Mouse (Mus musculus) stomach, embryonic 15.5 days (tissue): ENCODE data around the gene Cnn2. TPM values are rescaled to one million over a fixed set of nuclear protein-coding genes. Genes with fewer than 3 reads are reported as not detected.

ENCODE experiments used
- ATAC-seq: fragments of 200-750 bp; cut with Nextera tagmentation; 2 replicates; pipeline ENCODE4 v1.8.0; 2017; ENCODE audit warnings: low read depth, moderate number of reproducible peaks, moderate TSS enrichment; ENCODE audit not compliant: insufficient read depth, low FRiP score
- H3K27ac ChIP-seq: fragments of 300-500 bp; sonication (generic); 2 replicates; pipeline ENCODE4 v1.5.1; 2015; ENCODE audit warnings: mild to moderate bottlenecking, inconsistent platforms
- H3K27me3 ChIP-seq: fragments of 300-500 bp; sonication (generic); replicated peaks from 2 replicates; pipeline ENCODE4 v1.6.1; 2015; ENCODE audit warnings: inconsistent platforms
- H3K36me3 ChIP-seq: fragments of 300-500 bp; sonication (generic); 2 replicates; pipeline ENCODE4 v1.6.1; 2015; ENCODE audit warnings: inconsistent platforms
- H3K4me1 ChIP-seq: fragments of 300-500 bp; sonication (generic); 2 replicates; pipeline ENCODE4 v1.6.1; 2015; ENCODE audit warnings: inconsistent platforms
- H3K4me2 ChIP-seq: fragments of 300-500 bp; sonication (generic); 2 replicates; pipeline ENCODE4 v1.6.1; 2015; ENCODE audit warnings: mild to moderate bottlenecking, inconsistent platforms
- H3K4me3 ChIP-seq: fragments of 300-500 bp; sonication (generic); replicated peaks from 2 replicates; pipeline ENCODE4 v1.5.1; 2015; ENCODE audit warnings: inconsistent platforms
- H3K9ac ChIP-seq: fragments of 300-500 bp; sonication (generic); 2 replicates; pipeline ENCODE4 v1.6.1; 2015; ENCODE audit warnings: inconsistent platforms
- H3K9me3 ChIP-seq: fragments of 300-500 bp; sonication (generic); 2 replicates; pipeline ENCODE4 v1.6.1; 2016; ENCODE audit warnings: inconsistent platforms
- WGBS: fragments of 180-500 bp; shearing (Covaris S2); methylation state at CpG from one replicate; pipeline ENCODE4 v1.1.7; 2015; 5-methylcytosine and 5-hydroxymethylcytosine counted together
- polyA plus RNA-seq: library from polyadenylated mRNA; unstranded; fragments of >200 nt; fragmentation: Nextera tagmentation; extraction: Ambion mirVana; gene quantifications from 2 replicates; pipeline ENCODE4 v1.2.1, GENCODE M21; 2015

Gene Cnn2
- polyA plus RNA-seq, 1 experiment from 2014 or later, result 274 TPM

DNA sequence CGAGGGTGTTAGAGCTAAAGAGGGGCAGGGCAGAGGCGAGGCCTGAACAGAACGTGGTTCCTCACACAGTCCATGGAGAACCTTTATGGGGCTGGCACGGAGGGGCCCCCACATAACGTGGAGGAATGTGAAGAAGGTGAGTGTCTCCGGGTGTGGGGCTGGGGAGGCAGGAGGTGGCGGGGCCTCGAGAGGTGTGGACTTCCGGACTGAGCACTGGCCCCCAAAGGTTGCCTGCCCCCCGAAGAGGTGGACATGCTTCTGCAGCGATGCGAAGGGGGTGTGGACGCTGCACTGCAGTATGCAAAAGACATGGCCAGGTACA, 32.9 kb downstream of the Cnn2 start:
- no peak for ATAC-seq
- 82% methylated on average over 13 of the region's 13 CpGs for WGBS
- H3K4me1 ChIP-seq, result peaks cover 30% of the 10 kb centered on the region

DNA sequence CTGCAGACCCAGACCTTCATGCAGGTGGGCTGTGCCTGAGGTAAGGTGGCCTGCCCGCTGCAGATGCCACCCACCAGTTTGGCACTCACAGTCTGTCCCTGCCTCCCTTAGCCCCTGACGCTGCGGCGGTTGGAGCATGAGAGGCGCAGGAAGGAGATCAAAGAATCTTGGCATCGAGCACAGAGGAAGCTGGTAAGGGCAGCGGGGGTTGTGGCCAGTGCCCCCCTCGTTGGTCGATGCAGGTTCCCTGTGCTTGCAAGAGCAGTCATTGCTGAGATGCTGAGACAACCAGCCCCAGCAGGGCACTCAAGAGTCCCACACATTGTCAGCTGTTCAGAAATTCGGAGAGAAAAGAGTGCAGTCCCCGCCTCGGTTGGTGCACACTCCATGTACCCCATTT, 33.8 kb downstream of the Cnn2 start:
- Histone ChIP-seq H3K36me3 (no peaks in the 10 kb centered on the region), H3K27me3 (no peaks in the 10 kb centered on the region), H3K27ac (no peak overlapping the region), H3K9me3 (no peaks in the 10 kb centered on the region), H3K4me3 (no peak overlapping the region), H3K4me1 (peaks cover 30% of the 10 kb centered on the region), H3K9ac (no peak overlapping the region), H3K4me2 (no peak overlapping the region)
- ATAC-seq, result no peak
- WGBS, result 93% methylated on average over 12 of the region's 12 CpGs

More for the DNA sequence above, 32.9 kb downstream of the Cnn2 start:
- H3K36me3 ChIP-seq, result no peaks in the 10 kb centered on the region
- H3K9me3 ChIP-seq, result no peaks in the 10 kb centered on the region
- H3K27ac ChIP-seq, result no peak overlapping the region
- H3K9ac ChIP-seq, result no peak overlapping the region
- H3K4me3 ChIP-seq, result no peak overlapping the region
- H3K4me2 ChIP-seq, result no peak overlapping the region
- no peaks in the 10 kb centered on the region for H3K27me3 ChIP-seq

DNA sequence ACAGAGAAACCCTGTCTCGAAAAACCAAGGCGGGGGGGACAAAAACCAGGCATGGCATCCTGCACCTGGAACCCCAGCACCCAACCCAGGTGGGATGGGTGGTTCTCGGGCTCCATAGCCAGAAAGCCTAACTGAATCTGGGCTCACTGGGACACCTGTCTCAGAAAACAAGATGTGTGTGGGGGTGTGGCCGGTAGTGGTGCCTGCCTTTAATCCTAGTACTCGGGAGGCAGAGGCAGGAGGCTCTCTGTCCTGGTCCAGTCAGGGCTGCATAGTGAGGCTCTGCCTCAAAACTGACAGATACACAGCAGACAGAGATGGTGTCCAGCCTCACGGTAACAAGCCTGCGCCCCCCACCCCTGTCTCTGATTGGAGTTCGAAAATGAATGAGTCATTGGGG, 34.4 kb downstream of the Cnn2 start:
- Histone ChIP-seq H3K4me2 (no peak overlapping the region), H3K9ac (no peak overlapping the region), H3K27me3 (no peaks in the 10 kb centered on the region), H3K36me3 (no peaks in the 10 kb centered on the region), H3K4me1 (peaks cover 30% of the 10 kb centered on the region), H3K9me3 (no peaks in the 10 kb centered on the region), H3K27ac (no peak overlapping the region), H3K4me3 (no peak overlapping the region)
- WGBS, result 94% methylated on average over 8 of the region's 8 CpGs
- no peak for ATAC-seq

DNA sequence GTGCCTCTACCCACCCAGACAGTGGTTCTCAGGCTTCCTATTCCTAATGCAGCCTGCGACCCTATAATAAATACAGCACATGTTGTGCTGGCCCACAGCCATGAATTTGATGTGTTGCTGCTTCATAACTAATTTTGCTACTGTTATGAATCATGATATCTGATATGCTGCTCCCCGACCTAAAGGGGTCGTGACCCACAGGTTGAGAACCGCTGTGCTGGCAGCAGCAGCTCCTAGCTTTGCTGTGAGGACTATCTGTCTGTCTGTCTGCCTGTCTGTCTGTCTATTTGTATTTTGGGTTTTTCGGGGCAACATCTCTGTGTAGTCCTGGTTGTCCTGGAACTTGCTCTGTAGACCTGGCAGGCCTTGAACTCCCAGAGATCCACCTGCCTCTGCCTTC, 35.4 kb downstream of the Cnn2 start:
- Histone ChIP-seq H3K27ac (no peak overlapping the region; the same call in 1 of the 2 replicates), H3K4me1 (peaks cover 27% of the 10 kb centered on the region)
- WGBS, result 66% methylated on average over 5 of the region's 5 CpGs

DNA sequence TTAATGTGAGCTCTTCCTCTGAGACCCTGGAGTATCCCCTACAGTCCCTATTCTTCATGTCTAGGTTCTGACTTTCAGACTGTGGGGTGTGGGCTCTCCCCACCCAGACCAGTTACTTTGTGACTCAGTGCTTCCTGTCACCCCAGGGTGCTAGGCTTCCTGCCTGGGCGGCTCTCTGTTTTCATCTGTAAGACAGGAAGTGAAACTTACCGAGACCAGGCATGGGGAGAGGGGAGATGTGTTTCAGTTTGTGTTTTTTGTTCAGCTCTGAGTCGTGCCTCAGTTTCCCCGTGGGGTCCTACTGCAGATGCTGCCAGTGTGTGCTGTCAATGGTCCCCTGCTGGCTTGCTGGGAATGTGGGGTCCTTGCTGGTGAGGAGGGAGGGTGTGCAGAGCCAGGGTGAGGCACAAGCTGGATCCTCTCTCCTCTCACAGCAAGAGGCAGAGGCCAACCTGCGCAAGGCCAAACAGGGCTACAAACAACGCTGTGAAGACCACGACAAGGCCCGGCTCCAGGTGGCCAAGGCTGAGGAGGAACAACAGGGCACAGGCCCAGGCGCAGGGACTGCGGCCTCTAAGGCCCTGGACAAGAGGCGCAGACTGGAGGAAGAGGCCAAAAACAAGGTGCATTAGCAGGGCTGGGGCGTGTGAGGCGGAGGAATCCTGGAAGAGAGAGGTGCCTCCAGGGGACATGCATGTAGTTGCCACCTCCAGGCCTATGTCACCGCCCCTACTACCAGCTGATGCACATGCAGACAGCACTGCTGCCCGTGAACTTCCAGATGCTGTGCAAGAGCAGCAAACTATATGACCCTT, 36.1 kb downstream of the Cnn2 start:
- Histone ChIP-seq H3K9ac (no peak overlapping the region), H3K4me1 (peaks cover 21% of the 10 kb centered on the region; the same call in 1 of the 2 replicates), H3K27ac (peak overlapping the region; percentile 8; the same call in 1 of the 2 replicates), H3K4me3 (no peak overlapping the region), H3K36me3 (no peaks in the 10 kb centered on the region), H3K27me3 (no peaks in the 10 kb centered on the region), H3K4me2 (no peak overlapping the region), H3K9me3 (no peaks in the 10 kb centered on the region)
- WGBS, result 74% methylated on average over 15 of the region's 15 CpGs
- ATAC-seq, result no peak

More for the DNA sequence above, 35.4 kb downstream of the Cnn2 start:
- no peaks in the 10 kb centered on the region for H3K36me3 ChIP-seq
- H3K4me2 ChIP-seq, result no peak overlapping the region
- no peak for ATAC-seq
- H3K9ac ChIP-seq, result no peak overlapping the region
- H3K27me3 ChIP-seq, result no peaks in the 10 kb centered on the region
- H3K4me3 ChIP-seq, result no peak overlapping the region
- H3K9me3 ChIP-seq, result no peaks in the 10 kb centered on the region

DNA sequence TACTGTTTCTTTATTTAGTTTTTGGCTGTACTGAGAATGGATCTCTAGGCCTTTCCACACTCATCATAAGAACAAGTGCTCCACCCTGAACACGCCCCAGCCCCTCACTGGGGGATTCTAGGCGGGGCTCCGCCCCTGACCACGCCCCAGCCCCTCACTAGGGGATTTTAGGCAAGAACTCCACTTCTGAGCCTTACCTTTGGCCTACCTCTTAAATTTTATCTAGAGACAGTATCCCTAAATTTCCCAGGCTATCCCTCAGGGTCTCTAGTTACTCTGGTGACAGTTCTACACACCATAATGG, 36.6 kb downstream of the Cnn2 start:
- Histone ChIP-seq H3K9ac (no peak overlapping the region), H3K4me1 (peaks cover 16% of the 10 kb centered on the region; the same call in 1 of the 2 replicates), H3K36me3 (no peaks in the 10 kb centered on the region), H3K27me3 (no peaks in the 10 kb centered on the region), H3K4me2 (no peak overlapping the region), H3K9me3 (no peaks in the 10 kb centered on the region), H3K4me3 (no peak overlapping the region), H3K27ac (no peak overlapping the region)
- WGBS, result 60% methylated on average over 4 of the region's 4 CpGs
- ATAC-seq, result no peak

DNA sequence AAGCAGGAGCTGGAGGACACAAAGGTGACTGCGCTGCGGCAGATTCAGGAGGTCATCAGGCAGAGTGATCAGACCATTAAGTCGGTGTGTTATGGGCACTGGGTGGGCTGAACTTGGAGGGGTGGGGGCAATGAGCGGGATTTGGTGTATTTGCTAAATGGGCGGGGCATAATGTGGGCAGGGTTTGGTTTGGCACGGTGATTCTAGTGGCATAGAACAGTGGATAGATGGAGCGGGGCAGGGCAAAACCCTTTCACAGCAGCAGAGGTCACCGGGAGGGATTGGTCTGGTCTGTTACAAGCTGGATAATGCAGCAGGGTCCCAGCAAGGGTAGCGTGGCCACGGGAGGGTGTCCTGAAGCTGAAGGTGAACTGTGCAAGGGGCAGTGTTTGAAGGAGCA, 37.1 kb downstream of the Cnn2 start:
- H3K9ac ChIP-seq, result no peak overlapping the region
- H3K36me3 ChIP-seq, result no peaks in the 10 kb centered on the region
- no peak overlapping the region for H3K4me3 ChIP-seq
- ATAC-seq, result no peak
- H3K4me1 ChIP-seq, result peaks cover 11% of the 10 kb centered on the region; the same call in 1 of the 2 replicates
- H3K9me3 ChIP-seq, result no peaks in the 10 kb centered on the region
- H3K4me2 ChIP-seq, result no peak overlapping the region
- no peaks in the 10 kb centered on the region for H3K27me3 ChIP-seq
- H3K27ac ChIP-seq, result no peak overlapping the region
- 67% methylated on average over 10 of the region's 10 CpGs for WGBS

DNA sequence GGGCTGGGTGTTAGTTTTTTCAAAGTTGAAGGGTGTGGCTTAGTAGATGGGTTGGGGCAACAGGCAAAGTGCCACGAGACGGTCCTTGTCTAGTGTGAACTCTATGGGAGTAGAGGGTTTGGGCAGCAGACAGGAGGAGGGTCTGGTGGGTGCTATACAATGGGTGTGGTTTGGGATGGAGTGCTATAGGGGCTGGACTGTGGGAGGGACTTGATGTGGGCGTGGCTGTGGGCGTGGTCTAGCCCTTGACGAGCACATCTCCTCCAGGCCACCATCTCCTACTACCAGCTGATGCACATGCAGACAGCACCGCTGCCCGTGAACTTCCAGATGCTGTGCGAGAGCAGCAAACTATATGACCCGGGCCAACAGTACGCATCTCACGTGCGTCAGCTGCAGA, 37.5 kb downstream of the Cnn2 start:
- Histone ChIP-seq H3K4me2 (no peak overlapping the region), H3K4me3 (no peak overlapping the region), H3K36me3 (no peaks in the 10 kb centered on the region), H3K9me3 (no peaks in the 10 kb centered on the region), H3K27ac (no peak overlapping the region), H3K27me3 (no peaks in the 10 kb centered on the region), H3K4me1 (0 out of 2 replicates have a peak, but pooled peaks cover 8% of the 10 kb centered on the region), H3K9ac (no peak overlapping the region)
- ATAC-seq, result no peak
- 62% methylated on average over 12 of the region's 12 CpGs for WGBS

DNA sequence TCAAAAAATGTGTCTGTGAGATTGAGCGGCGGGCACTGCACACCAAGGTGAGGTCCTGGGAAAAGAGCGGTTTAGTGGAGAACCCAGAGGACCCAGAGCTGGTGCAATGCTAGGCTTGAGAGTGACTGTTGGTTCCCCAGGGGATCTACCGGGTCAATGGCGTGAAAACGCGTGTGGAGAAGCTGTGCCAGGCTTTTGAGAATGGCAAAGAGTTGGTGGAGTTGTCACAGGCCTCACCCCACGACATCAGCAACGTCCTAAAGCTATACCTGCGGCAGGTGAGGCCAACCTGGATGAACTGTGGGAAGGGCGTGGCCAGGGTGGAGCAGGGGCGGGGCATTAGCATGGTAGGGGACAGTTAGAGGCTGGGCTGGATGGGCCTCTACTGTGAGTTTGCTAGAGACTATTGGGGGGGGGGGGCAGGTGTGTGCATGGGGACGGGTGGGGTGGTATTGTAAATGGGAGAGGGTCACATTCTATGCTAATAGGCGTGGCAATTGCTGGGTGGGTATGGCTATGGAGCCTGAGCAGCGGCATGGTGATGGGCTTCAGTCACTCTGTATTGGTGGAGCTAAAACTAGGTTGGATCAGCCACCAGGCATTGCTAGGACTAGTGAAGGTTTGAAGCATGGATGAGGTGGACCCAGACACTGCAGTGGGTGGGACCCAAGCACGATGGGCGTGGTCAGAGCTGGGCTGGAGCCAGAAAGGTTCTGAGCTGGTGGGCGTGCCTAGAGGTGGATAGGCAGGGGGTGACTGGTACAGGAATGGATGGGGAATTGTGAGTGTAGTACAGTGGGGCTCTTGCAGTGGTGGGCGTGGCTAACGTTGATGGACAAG, 39.5 kb downstream of the Cnn2 start:
- H3K9me3 ChIP-seq, result no peaks in the 10 kb centered on the region
- ATAC-seq, result 0 out of 2 replicates have a peak, but pooled peaks have one; percentile 34
- H3K4me1 ChIP-seq, result peaks cover 14% of the 10 kb centered on the region
- no peak overlapping the region for H3K9ac ChIP-seq
- H3K4me2 ChIP-seq, result no peak overlapping the region
- H3K36me3 ChIP-seq, result no peaks in the 10 kb centered on the region
- WGBS, result 71% methylated on average over 20 of the region's 20 CpGs
- no peaks in the 10 kb centered on the region for H3K27me3 ChIP-seq
- H3K27ac ChIP-seq, result no peak overlapping the region
- H3K4me3 ChIP-seq, result no peak overlapping the region

DNA sequence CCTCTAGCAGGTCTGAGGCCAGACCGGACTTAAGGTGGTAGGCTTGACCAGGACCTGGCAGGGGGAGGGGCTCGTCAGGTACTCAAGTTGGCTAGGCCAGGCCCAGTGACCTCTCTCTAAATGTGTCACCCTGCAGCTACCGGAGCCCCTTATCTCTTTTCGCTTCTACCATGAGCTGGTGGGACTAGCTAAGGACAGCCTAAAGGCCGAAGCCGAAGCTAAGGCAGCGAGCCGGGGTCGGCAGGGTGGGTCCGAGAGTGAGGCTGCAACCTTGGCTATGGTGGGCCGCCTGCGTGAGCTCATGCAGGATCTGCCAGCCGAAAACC, 40.1 kb downstream of the Cnn2 start:
- Histone ChIP-seq H3K9ac (no peak overlapping the region), H3K36me3 (no peaks in the 10 kb centered on the region), H3K4me3 (no peak overlapping the region), H3K4me1 (peaks cover 19% of the 10 kb centered on the region), H3K9me3 (no peaks in the 10 kb centered on the region), H3K27me3 (no peaks in the 10 kb centered on the region), H3K27ac (no peak overlapping the region), H3K4me2 (no peak overlapping the region)
- no peak for ATAC-seq
- WGBS, result 93% methylated on average over 13 of the region's 13 CpGs

DNA sequence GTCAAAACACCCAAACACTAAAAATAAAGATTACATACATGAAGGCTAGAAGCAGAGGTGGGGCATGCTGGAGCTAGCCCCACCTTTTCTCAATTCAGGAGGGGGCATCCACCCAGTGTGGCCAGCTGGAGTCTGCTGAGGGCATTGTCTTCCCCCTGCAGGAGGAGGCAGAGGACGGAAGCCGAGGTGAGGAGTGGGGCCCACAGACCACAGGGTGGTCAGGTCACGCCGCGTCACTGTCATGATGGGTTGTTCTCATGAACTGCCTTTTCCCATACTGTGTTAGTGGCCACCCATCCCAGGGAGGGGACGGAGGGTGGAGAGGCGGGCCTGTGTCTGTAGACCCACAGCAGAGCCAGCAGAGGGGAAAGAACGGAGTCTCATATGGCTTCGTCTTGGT, 41.8 kb downstream of the Cnn2 start:
- ATAC-seq, result no peak
- Histone ChIP-seq H3K4me2 (no peak overlapping the region), H3K9ac (no peak overlapping the region), H3K4me1 (peaks cover 23% of the 10 kb centered on the region), H3K27ac (no peak overlapping the region), H3K9me3 (no peaks in the 10 kb centered on the region), H3K27me3 (no peaks in the 10 kb centered on the region), H3K4me3 (no peak overlapping the region), H3K36me3 (peaks cover under 1% of the 10 kb centered on the region; the same call in 1 of the 2 replicates)
- WGBS, result 88% methylated on average over 7 of the region's 9 CpGs

DNA sequence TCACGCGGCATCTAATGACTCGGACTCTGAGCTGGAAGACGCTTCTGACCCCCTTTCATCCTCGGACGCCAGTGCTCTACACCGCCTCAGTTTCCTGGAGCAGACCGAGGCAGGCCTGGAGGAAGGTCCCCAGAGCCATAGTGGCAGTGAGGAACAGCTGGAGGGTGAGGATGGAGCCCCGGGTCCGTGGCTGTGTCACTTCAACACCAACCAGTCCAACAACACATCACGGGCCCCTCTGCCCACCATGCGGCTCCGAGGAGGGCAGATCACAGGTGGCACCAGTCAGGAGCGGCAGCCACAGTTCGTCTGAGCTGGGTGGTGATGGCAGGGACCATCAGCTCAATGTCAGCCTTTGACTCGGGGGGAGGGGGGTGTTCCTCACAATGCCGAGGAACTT, 42.4 kb downstream of the Cnn2 start:
- no peaks in the 10 kb centered on the region for H3K27me3 ChIP-seq
- peaks cover 6% of the 10 kb centered on the region for H3K36me3 ChIP-seq
- peaks cover 23% of the 10 kb centered on the region for H3K4me1 ChIP-seq
- no peak for ATAC-seq
- H3K9me3 ChIP-seq, result no peaks in the 10 kb centered on the region
- no peak overlapping the region for H3K4me3 ChIP-seq
- 82% methylated on average over 17 of the region's 17 CpGs for WGBS
- H3K4me2 ChIP-seq, result no peak overlapping the region
- no peak overlapping the region for H3K27ac ChIP-seq
- H3K9ac ChIP-seq, result no peak overlapping the region
